Mouse (Mus musculus): ENCODE data around the gene Rcan2. TPM values are rescaled to one million over a fixed set of nuclear protein-coding genes. Genes with fewer than 3 reads are reported as not detected.

Gene Rcan2
- polyA plus RNA-seq, 1 experiment from 2014 or later, result 22.4 TPM

DNA sequence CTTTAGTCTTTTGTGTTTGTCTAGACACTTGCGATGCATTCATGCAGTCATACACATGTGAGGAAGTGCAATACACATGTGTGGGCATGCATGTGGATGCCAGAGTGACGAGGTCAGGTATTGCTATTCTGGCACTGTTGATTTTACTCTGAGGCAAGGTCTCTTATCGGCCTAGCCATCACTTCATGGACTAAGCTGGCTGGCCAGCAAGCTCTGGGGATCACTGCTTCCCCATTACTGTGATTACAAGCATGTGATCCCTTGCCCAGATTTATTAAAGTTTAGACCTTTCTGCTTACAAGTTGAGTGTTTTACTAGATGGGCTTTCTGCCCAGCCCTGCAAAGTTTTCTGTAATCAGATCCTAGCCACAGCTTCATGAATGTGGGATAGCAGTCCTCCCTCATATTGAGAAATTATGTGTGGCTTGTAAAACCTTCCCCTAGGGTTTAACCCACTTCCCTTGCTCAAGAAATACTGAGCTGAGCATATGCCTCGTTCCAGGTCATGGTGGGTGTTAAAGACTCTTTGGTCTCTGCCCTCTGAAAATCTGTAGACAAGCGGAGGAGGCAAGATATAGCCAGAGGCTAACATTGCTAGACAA lies 260.2 kb downstream of the Rcan2 start:
- Histone ChIP-seq H3K36me3 (no peaks in the 10 kb centered on the region), H3K4me2 (replicated peaks) (no peak overlapping the region), H3K9me3 (no peaks in the 10 kb centered on the region), H3K27me3 (no peaks in the 10 kb centered on the region), H3K4me3 (no peak overlapping the region), H3K4me1 (no peaks in the 10 kb centered on the region), H3K9ac (replicated peaks) (no peak overlapping the region), H3K27ac (replicated peaks) (no peak overlapping the region)
- WGBS, result 88% methylated on average over 5 of the region's 5 CpGs
- no peak for ATAC-seq (ENCODE audit: low FRiP score, low read depth)

DNA sequence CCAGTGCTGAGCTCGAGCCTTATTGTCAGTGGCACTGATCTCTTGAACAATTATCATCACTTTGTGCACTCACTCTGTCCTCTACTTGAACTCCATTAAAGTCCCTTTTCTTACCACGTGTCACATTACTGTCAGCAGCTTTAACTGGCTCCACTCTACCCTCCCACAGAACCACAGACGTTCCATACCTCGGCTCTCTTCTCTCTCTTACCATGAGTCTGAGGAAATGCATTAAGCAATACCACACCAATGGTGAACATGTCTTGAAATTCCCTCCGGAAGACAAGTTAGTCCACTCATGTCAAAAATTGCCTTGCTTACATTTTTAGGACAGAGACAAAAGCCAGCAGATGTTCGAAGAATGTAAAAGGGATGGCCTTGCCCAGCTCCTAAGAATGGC lies 267.7 kb downstream of the Rcan2 start:
- no peak overlapping the region for H3K4me3 ChIP-seq
- H3K27ac ChIP-seq (replicated peaks), result no peak overlapping the region
- H3K36me3 ChIP-seq, result no peaks in the 10 kb centered on the region
- H3K9ac ChIP-seq (replicated peaks), result no peak overlapping the region
- no peaks in the 10 kb centered on the region for H3K27me3 ChIP-seq
- no peaks in the 10 kb centered on the region for H3K9me3 ChIP-seq
- 85% methylated on average over 6 of the region's 6 CpGs for WGBS
- ATAC-seq (ENCODE audit: low FRiP score, low read depth), result no peak
- no peak overlapping the region for H3K4me2 ChIP-seq (replicated peaks)
- H3K4me1 ChIP-seq, result no peaks in the 10 kb centered on the region

DNA sequence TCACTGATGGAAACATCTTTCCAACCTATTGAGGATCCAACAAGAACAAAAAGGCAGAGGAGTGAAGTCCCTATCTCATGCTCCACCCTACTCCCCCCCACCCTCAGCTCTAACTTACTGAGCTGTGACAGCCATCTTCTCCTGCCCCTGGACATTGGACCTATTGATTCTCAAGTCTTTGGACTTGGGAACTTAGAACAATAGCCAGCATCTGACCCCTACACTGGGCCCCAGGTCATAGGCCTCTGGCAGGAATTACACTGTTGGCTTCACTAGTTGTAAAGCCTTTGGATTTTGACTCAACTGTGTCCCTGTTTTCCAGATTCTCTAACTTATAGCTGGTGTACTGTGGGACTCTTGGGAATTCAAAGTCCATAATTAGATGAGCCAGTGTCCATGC lies 270.5 kb downstream of the Rcan2 start:
- Histone ChIP-seq H3K9me3 (no peaks in the 10 kb centered on the region), H3K27me3 (no peaks in the 10 kb centered on the region), H3K27ac (replicated peaks) (no peak overlapping the region), H3K36me3 (no peaks in the 10 kb centered on the region), H3K4me1 (no peaks in the 10 kb centered on the region), H3K4me2 (replicated peaks) (no peak overlapping the region), H3K4me3 (no peak overlapping the region), H3K9ac (replicated peaks) (no peak overlapping the region)
- no peak for ATAC-seq (ENCODE audit: low FRiP score, low read depth)

DNA sequence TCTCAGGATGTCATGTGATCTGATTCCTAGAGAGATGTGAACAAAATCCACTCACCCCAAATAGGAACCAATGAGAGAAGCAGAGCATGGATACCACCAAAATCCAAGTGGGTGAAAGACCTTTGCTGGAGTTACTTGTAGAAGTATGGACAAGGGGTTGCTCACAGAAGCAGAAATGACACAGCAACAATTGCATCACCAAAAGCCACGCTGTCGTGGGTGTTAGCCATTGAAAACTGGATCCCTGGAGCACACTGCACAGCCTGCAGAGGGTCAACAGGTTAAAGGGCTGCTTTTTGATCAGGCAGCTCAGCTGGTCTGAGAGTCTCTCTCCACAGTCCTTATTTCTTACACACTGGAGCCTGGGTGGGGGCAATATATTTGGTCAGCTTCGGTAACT lies 274.4 kb downstream of the Rcan2 start:
- Histone ChIP-seq H3K27ac (replicated peaks) (no peak overlapping the region), H3K9ac (replicated peaks) (no peak overlapping the region), H3K4me1 (no peaks in the 10 kb centered on the region), H3K9me3 (no peaks in the 10 kb centered on the region), H3K4me2 (replicated peaks) (no peak overlapping the region), H3K4me3 (no peak overlapping the region), H3K36me3 (no peaks in the 10 kb centered on the region), H3K27me3 (peaks cover 5% of the 10 kb centered on the region; the same call in 1 of the 2 replicates)
- 72% methylated on average over 3 of the region's 3 CpGs for WGBS
- no peak for ATAC-seq (ENCODE audit: low FRiP score, low read depth)

DNA sequence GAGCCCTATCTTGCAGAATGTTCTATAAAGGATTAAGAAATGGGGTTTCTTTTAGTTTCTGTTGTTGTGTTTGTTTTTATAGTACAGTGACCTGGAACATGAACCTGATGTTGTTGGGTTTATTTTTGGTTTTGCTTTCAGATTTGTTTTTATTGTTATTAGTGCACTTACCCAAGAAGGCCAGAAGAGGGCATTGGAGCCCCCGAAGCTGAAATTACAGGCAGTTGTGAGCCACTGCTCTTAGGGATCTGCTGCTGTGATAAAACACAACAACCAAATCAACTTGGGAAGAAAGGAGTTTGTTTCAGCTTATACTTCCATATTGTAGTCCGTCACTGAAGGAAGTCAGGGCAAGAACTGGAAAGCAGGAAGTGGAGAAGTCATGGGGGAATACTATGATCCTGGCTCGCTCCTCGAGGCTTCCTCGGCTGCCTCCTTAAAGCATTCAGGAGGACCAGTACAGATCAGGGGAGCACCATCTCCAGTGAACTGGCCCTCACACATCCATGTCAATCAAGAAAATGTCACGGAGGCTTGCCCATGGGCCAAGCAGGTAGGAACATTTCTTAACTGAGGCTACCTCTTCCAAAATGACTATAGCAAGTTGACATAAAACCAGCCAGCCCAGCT lies 275.0 kb downstream of the Rcan2 start:
- no peak overlapping the region for H3K9ac ChIP-seq (replicated peaks)
- peaks cover 5% of the 10 kb centered on the region; the same call in 1 of the 2 replicates for H3K27me3 ChIP-seq
- H3K4me2 ChIP-seq (replicated peaks), result no peak overlapping the region
- no peaks in the 10 kb centered on the region for H3K9me3 ChIP-seq
- no peak for ATAC-seq (ENCODE audit: low FRiP score, low read depth)
- no peaks in the 10 kb centered on the region for H3K4me1 ChIP-seq
- no peak overlapping the region for H3K4me3 ChIP-seq
- no peak overlapping the region for H3K27ac ChIP-seq (replicated peaks)
- WGBS, result 55% methylated on average over 6 of the region's 6 CpGs
- 0 out of 2 replicates have a peak, but pooled peaks cover 3% of the 10 kb centered on the region for H3K36me3 ChIP-seq

DNA sequence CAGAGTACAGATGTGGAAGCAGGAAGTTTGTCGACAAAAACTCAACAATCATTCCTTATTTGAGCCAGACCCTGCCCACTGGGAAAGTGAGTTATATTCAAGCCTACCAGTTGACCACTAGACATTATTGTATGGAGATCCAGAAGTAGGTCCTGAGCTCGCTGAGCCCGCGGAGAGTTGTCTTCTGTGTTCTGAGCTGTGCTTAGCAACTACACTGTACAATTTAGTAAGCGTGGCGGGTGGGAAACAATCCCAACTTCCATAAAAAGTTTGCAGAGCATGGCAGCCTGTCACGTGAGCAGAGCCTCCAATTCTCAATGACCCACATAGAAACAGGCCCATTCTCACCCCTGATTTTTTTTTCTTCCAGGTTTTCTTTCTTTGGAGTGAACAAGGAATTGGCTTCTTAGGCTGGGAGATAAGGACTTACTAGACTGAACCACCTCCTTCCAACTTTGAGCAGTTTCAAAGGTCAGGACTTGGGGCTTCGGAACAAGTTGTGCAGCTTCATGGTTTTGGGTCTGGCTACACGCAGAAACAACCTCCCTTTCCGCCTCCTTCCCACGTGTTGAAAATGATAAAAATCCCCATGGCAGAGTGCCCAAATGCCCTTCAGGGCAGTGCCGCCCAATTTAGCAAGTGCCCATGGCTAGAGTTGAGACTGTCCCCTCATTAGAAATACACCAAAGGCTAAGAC lies 276.1 kb downstream of the Rcan2 start:
- Histone ChIP-seq H3K9ac (replicated peaks) (no peak overlapping the region), H3K4me3 (no peak overlapping the region), H3K36me3 (0 out of 2 replicates have a peak, but pooled peaks cover 3% of the 10 kb centered on the region), H3K4me1 (no peaks in the 10 kb centered on the region), H3K27ac (replicated peaks) (no peak overlapping the region), H3K27me3 (peaks cover 5% of the 10 kb centered on the region; the same call in 1 of the 2 replicates), H3K4me2 (replicated peaks) (no peak overlapping the region), H3K9me3 (no peaks in the 10 kb centered on the region)
- no peak for ATAC-seq (ENCODE audit: low FRiP score, low read depth)
- WGBS, result 85% methylated on average over 12 of the region's 12 CpGs

DNA sequence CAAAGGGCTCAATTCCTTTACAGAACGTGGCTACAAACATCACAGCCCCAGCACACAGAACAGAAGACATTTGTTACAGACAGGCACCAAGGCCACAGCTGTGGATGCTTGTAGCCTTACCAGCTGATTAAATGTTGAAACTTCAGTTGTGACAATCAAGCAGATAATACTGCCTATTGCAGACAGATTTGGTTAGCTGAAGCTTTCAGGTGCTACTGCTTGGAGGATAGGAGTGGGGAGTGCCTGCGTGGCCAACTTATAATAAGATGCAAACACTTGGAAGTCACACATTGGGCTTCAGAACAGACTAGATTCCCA lies 276.7 kb downstream of the Rcan2 start:
- Histone ChIP-seq H3K4me3 (no peak overlapping the region), H3K27ac (replicated peaks) (no peak overlapping the region), H3K36me3 (0 out of 2 replicates have a peak, but pooled peaks cover 7% of the 10 kb centered on the region), H3K27me3 (peaks cover 5% of the 10 kb centered on the region; the same call in 1 of the 2 replicates), H3K9me3 (no peaks in the 10 kb centered on the region), H3K4me2 (replicated peaks) (no peak overlapping the region), H3K4me1 (no peaks in the 10 kb centered on the region), H3K9ac (replicated peaks) (no peak overlapping the region)
- WGBS, result 76% methylated on average over 2 of the region's 2 CpGs
- ATAC-seq (ENCODE audit: low FRiP score, low read depth), result no peak

DNA sequence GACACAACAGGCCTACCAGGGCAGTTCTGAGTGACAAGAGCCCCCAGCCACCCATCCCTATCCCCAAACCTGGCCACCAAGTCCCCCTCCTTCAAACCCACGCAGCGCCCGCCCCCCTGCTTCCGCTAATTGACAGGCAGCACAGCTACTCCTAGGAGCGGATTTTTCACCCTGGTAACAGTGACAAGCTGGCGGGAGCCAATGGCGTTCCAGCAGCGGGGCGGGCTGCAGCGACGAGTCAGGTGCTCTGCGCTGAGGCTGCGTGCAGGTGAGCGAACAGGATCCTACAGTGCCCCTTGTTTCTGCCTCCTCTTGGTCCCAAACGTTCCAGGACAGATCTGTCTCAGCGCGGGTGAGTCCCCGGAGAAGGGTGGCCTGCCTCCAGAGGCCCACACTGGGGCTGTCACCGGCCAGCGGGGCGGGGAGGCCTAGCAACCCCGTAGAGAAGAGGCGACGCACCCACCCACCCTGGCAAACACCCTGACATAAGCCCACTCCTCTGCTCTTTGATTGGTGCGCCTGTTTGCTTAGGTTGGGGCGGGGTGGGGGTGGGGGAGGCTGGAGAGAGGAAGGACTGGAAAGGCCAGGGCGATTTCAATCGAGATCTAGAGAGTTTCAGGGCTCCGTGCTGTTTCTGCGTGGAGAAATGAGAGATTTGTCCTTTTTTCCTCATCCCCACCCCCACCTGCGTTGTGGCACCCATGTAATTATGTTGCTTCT lies 277.6 kb downstream of the Rcan2 start, which contains the start of gene Enpp5:
TSS of gene Enpp5 (plus strand) at position 183 of the 720 bp plus-strand sequence.
- 1% methylated on average over 25 of the region's 31 CpGs for WGBS
- peak; percentile 97 for ATAC-seq (ENCODE audit: low FRiP score, low read depth)
- no peaks in the 10 kb centered on the region for H3K4me1 ChIP-seq
- H3K27me3 ChIP-seq, result peaks cover 5% of the 10 kb centered on the region; the same call in 1 of the 2 replicates
- no peaks in the 10 kb centered on the region for H3K9me3 ChIP-seq
- H3K36me3 ChIP-seq, result 0 out of 2 replicates have a peak, but pooled peaks cover 9% of the 10 kb centered on the region
- peak within 1 kb of the TSS; percentile 68 for H3K27ac ChIP-seq (replicated peaks)
- peak within 1 kb of the TSS; percentile 85 for H3K4me2 ChIP-seq (replicated peaks)
- peak within 1 kb of the TSS; percentile 73 for H3K4me3 ChIP-seq
- peak within 1 kb of the TSS; percentile 71 for H3K9ac ChIP-seq (replicated peaks)

DNA sequence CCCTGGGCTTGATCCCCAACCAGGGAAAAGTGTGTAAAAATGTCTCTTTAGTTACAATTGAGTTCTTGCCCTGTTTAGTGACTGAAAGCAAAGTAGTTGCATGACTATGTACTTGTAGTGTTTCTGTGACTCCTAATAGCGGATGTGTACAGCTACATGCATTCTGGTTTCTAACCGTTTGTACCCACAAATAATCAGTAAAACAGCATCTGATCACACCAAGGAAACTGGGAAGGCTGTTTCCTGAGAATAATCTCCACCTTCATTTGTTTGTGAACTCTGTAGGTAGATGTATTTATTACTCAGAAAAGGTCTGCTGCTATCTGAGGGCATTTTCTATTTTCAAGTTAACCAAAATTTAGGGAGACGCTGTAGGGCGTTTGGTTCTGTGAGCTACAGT lies 282.0 kb downstream of the Rcan2 start:
- no peak for ATAC-seq (ENCODE audit: low FRiP score, low read depth)
- Histone ChIP-seq H3K36me3 (peaks cover 22% of the 10 kb centered on the region), H3K4me2 (replicated peaks) (no peak overlapping the region), H3K27me3 (no peaks in the 10 kb centered on the region), H3K4me1 (no peaks in the 10 kb centered on the region), H3K27ac (replicated peaks) (no peak overlapping the region), H3K4me3 (no peak overlapping the region), H3K9me3 (no peaks in the 10 kb centered on the region), H3K9ac (replicated peaks) (no peak overlapping the region)
- 91% methylated on average over 4 of the region's 4 CpGs for WGBS

DNA sequence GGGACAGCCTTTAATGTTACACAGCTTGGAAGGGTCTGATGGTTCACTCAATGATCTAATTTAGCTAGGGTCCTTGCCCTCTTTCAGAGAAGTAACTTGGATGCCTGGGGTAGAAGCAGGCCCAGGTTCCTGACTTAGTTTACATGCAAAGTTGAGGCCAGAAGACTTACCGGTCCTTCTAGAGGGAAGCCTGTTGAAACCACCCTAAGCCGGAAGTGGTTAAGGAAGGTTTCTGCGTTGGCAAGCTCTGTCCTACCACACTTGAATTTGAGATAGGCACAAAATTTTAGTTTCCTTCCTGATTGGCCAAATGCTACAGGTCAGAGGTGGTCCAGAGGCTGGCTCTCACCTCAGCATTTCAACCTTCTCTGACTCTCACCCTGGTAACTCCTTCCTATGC lies 287.1 kb downstream of the Rcan2 start:
- H3K9ac ChIP-seq (replicated peaks), result no peak overlapping the region
- no peak overlapping the region for H3K4me2 ChIP-seq (replicated peaks)
- ATAC-seq (ENCODE audit: low FRiP score, low read depth), result no peak
- no peaks in the 10 kb centered on the region for H3K9me3 ChIP-seq
- no peaks in the 10 kb centered on the region for H3K4me1 ChIP-seq
- peaks cover 13% of the 10 kb centered on the region for H3K36me3 ChIP-seq
- no peak overlapping the region for H3K27ac ChIP-seq (replicated peaks)
- WGBS, result 98% methylated on average over 3 of the region's 3 CpGs
- no peak overlapping the region for H3K4me3 ChIP-seq
- H3K27me3 ChIP-seq, result no peaks in the 10 kb centered on the region

Data from midbrain, embryonic 12.5 days (tissue).